Mouse (Mus musculus): Measurements from ENCODE around the gene Wnt11.

- no peak for TF ChIP-seq CTCF (IDR thresholded peaks at IDR 0.05; ENCODE audit: control insufficient read depth, insufficient read depth, insufficient replicate concordance, low read depth, low read length)
- no peak for TF ChIP-seq POLR2A (IDR thresholded peaks at IDR 0.05; ENCODE audit: control insufficient read depth, low read depth, low read length)
Observed at GRCm38 (mm10) chr7:98876119-98876518, 41.2 kb downstream of the Wnt11 start.

Measured in testis, adult 2 months (tissue).